Comparison of ENCODE assay signal across 12 mouse cellular contexts in the genomic region with DNA sequence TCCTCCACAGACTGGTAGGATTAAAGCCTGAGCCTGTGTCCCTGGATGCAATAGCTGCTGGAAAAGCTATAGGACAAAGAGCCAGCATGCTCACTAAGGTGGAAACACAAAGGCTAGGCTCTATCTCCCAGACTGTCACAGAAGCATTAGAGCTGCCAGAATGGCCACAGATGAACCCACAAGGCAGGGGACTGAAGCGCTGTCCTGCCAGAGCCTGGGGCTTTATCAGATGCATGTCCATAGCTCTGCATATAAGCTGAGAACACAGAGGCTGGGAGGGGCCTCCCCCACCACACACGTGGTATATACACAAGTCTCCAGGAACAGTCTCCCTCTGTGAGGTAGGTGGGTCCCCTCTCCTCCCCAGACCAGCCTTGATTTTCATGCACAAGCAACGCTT.
DNase-seq lines count a peak whose midpoint lies in the region; ATAC-seq and TF ChIP-seq lines count a peak whose summit lies in the region.
"Had no signal": no experiment of that assay in that cellular context is flagged by ENCODE, and none has a peak within 500 bp of the region (broad histone marks: within the 10 kb centered on the region; RNA-seq: fewer than 3 reads in every experiment).

No protein-coding gene starts in this region.

- H3K27ac ChIP-seq in heart, embryonic 10.5 days = peak overlapping the region; percentile 56
- H3K27ac ChIP-seq in heart, embryonic 11.5 days (ENCODE audit: low read depth, low read length) = no peak overlapping the region
- H3K27ac ChIP-seq in forebrain, embryonic 12.5 days = peak overlapping the region; percentile 98
- H3K27ac ChIP-seq in hindbrain, postnatal 0 days = peak overlapping the region; percentile 70
- H3K27ac ChIP-seq in olfactory bulb, adult 2 months (ENCODE audit: insufficient read depth, low read depth, low read length) = peak overlapping the region; percentile 43; the same call in 1 of the 2 replicates
- H3K27ac ChIP-seq: liver, embryonic 12.5 days had no signal

- no peak overlapping the region for H3K9ac ChIP-seq in heart, embryonic 11.5 days (ENCODE audit: low read depth, low read length)
- peak overlapping the region; percentile 1; the same call in 1 of the 2 replicates for H3K9ac ChIP-seq in forebrain, embryonic 12.5 days
- no peak overlapping the region for H3K9ac ChIP-seq in hindbrain, postnatal 0 days (replicated peaks; ENCODE audit: low read length)
- H3K9ac ChIP-seq: liver, embryonic 12.5 days had no signal

- 46% methylated on average over 3 of the region's 3 CpGs for WGBS in heart, embryonic 10.5 days
- 46% methylated on average over 3 of the region's 3 CpGs for WGBS in heart, embryonic 11.5 days (ENCODE audit: insufficient replicate concordance)
- 20% methylated on average over 3 of the region's 3 CpGs for WGBS in forebrain, embryonic 12.5 days
- 34% methylated on average over 3 of the region's 3 CpGs for WGBS in hindbrain, postnatal 0 days
- WGBS in olfactory bulb, adult 2 months = 52% methylated on average over 3 of the region's 3 CpGs

- no peak for ATAC-seq in heart, embryonic 11.5 days (replicated peaks; ENCODE audit: insufficient number of reproducible peaks, low FRiP score, low TSS enrichment)
- peak; percentile 56 for ATAC-seq in forebrain, embryonic 12.5 days (ENCODE audit: low FRiP score)
- peak; percentile 48 for ATAC-seq in hindbrain, postnatal 0 days
- ATAC-seq: liver, embryonic 12.5 days had no signal

- H3K9me3 ChIP-seq in heart, embryonic 10.5 days = no peaks in the 10 kb centered on the region
- no peaks in the 10 kb centered on the region for H3K9me3 ChIP-seq in heart, embryonic 11.5 days (replicated peaks; ENCODE audit: control insufficient read depth, low read length)
- no peaks in the 10 kb centered on the region for H3K9me3 ChIP-seq in forebrain, embryonic 12.5 days
- no peaks in the 10 kb centered on the region for H3K9me3 ChIP-seq in hindbrain, postnatal 0 days (ENCODE audit: low read length)
- H3K9me3 ChIP-seq: liver, embryonic 12.5 days had no signal

- no peak overlapping the region for H3K4me2 ChIP-seq in heart, embryonic 11.5 days
- peak overlapping the region; percentile 33; the same call in 1 of the 2 replicates for H3K4me2 ChIP-seq in forebrain, embryonic 12.5 days
- H3K4me2 ChIP-seq in hindbrain, postnatal 0 days (ENCODE audit: low read depth, low read length) = no peak overlapping the region
- H3K4me2 ChIP-seq: liver, embryonic 12.5 days had no signal

- TF ChIP-seq CTCF in hindbrain, postnatal 0 days (IDR thresholded peaks at IDR 0.05; ENCODE audit: low read depth) = no peak
- no peak for TF ChIP-seq CTCF in olfactory bulb, adult 2 months (IDR thresholded peaks at IDR 0.05; ENCODE audit: insufficient read depth, low read depth, low read length)

- H3K4me3 ChIP-seq in heart, embryonic 10.5 days = no peak overlapping the region
- H3K4me3 ChIP-seq in heart, embryonic 11.5 days (ENCODE audit: low read depth, low read length) = no peak overlapping the region
- no peak overlapping the region for H3K4me3 ChIP-seq in forebrain, embryonic 12.5 days (replicated peaks)
- H3K4me3 ChIP-seq in hindbrain, postnatal 0 days (ENCODE audit: low read length) = no peak overlapping the region
- H3K4me3 ChIP-seq in olfactory bulb, adult 2 months (ENCODE audit: insufficient read depth, low read depth, low read length) = no peak overlapping the region
- H3K4me3 ChIP-seq: liver, embryonic 12.5 days had no signal

- H3K4me1 ChIP-seq in heart, embryonic 10.5 days = peaks cover 49% of the 10 kb centered on the region
- peaks cover 28% of the 10 kb centered on the region for H3K4me1 ChIP-seq in heart, embryonic 11.5 days (ENCODE audit: control insufficient read depth, insufficient read depth, low read length)
- H3K4me1 ChIP-seq in forebrain, embryonic 12.5 days = peaks cover 58% of the 10 kb centered on the region
- peaks cover 32% of the 10 kb centered on the region for H3K4me1 ChIP-seq in hindbrain, postnatal 0 days (ENCODE audit: insufficient read depth, low read length)
- peaks cover 29% of the 10 kb centered on the region for H3K4me1 ChIP-seq in olfactory bulb, adult 2 months (ENCODE audit: control insufficient read depth, insufficient read depth, low read length)

- TF ChIP-seq POLR2A in olfactory bulb, adult 2 months (IDR thresholded peaks at IDR 0.05; ENCODE audit: insufficient read depth, low read depth, low read length) = no peak

- no peaks in the 10 kb centered on the region for H3K36me3 ChIP-seq in heart, embryonic 10.5 days
- H3K36me3 ChIP-seq in heart, embryonic 11.5 days (ENCODE audit: control insufficient read depth, insufficient read depth, low read length) = no peaks in the 10 kb centered on the region
- H3K36me3 ChIP-seq in forebrain, embryonic 12.5 days (replicated peaks) = no peaks in the 10 kb centered on the region
- no peaks in the 10 kb centered on the region for H3K36me3 ChIP-seq in hindbrain, postnatal 0 days (ENCODE audit: insufficient read depth, low read length)
- H3K36me3 ChIP-seq: liver, embryonic 12.5 days had no signal

- no peaks in the 10 kb centered on the region for H3K27me3 ChIP-seq in heart, embryonic 10.5 days (ENCODE audit: insufficient read depth, poor library complexity, severe bottlenecking)
- H3K27me3 ChIP-seq in heart, embryonic 11.5 days (ENCODE audit: control insufficient read depth, insufficient read depth, low read length) = no peaks in the 10 kb centered on the region
- no peaks in the 10 kb centered on the region for H3K27me3 ChIP-seq in forebrain, embryonic 12.5 days
- no peaks in the 10 kb centered on the region for H3K27me3 ChIP-seq in hindbrain, postnatal 0 days (ENCODE audit: insufficient read depth, low read length)

- DNase-seq in heart, embryonic 10.5 days (ENCODE audit: low spot score) = no peak
- peak; percentile 68 for DNase-seq in hindbrain, postnatal 0 days (ENCODE audit: low spot score)
- DNase-seq in layer of hippocampus, postnatal 14 days (ENCODE audit: low spot score in 2 of 2) = no peak
- DNase-seq in left cerebral cortex, adult 8-10 months (ENCODE audit: low spot score in 2 of 2) = no peak
- DNase-seq in lung, postnatal 14 days = no peak
- DNase-seq: adrenal gland, postnatal 25 days; heart, adult 11 months; thymus, postnatal 36 days had no signal
